Mouse (Mus musculus) left cerebral cortex, adult 18-20 months (tissue): ENCODE results near the gene Elf3. TPM values are rescaled to one million over a fixed set of nuclear protein-coding genes. Genes with fewer than 3 reads are reported as not detected.

ENCODE experiments used
- total RNA-seq, 2 experiments: library from RNA; stranded (reverse); gene quantifications; 2 replicates each; pipeline ENCODE4 v1.2.3; 2021

The Elf3 gene
- total RNA-seq, 2 experiments from 2014 or later: not detected

Other genes starting within 250 kb of the Elf3 start
- gene Lgr6, start 153.3 kb downstream of the Elf3 start, total RNA-seq: 1 to 10 TPM; 1.5 to 2.7 TPM
- under 1 TPM; 0.45 to 0.91 TPM for gene Ptpn7, start 125.9 kb downstream of the Elf3 start, total RNA-seq
- gene Arl8a, start 111.7 kb downstream of the Elf3 start, total RNA-seq: 100 to 1,000 TPM; 264 to 266 TPM
- gene Gpr37l1, start 90.9 kb downstream of the Elf3 start, total RNA-seq: 100 to 1,000 TPM; 160 to 178 TPM
- gene Rnpep, start 25.5 kb upstream of the Elf3 start, total RNA-seq: 10 to 100 TPM; 46.9 to 54.7 TPM
- 100 to 1,000 TPM; 176 to 188 TPM for gene Timm17a, start 55.2 kb upstream of the Elf3 start, total RNA-seq
- under 1 TPM; 0.72 to 0.82 TPM for gene Lmod1, start 66.2 kb upstream of the Elf3 start, total RNA-seq
- gene Shisa4, start 116.7 kb upstream of the Elf3 start, total RNA-seq: 100 to 1,000 TPM; 160 to 186 TPM
- 100 to 1,000 TPM; 172 to 174 TPM for gene Ipo9, start 171.9 kb upstream of the Elf3 start, total RNA-seq